21 mouse cellular contexts compared by ENCODE assay signal in the genomic region with DNA sequence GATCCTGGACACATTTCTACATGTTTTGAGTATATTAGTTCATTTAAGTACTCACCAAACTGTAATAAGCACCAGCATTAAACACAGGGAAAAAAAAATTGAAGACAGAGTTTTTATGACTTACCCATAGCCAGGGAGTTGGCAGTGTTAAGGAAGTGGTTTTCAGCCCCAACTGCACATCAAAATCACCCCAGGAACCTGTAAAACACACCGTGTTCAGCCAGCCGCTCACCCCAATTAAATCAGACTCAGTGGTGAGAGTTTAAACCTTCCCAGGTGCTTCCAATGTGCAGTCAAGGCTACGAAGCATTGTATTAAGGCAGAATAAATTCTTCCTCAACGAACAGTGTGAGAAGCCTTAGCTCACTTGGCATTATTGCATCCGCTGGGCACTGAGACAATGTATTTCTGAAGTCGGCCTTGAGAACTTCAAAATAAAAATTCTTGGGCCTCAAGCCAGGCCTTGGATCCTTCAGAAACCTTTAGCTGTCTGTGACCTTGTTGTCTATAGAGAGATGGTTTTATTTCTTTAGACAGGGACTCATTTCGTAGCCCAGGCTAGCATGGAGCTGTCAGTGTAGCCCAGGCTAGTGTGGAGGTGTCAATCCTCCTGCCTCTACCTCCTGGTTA.
DNase-seq lines count a peak whose midpoint lies in the region.
"Had no signal": no experiment of that assay in that cellular context is flagged by ENCODE, and none has a peak within 500 bp of the region (broad histone marks: within the 10 kb centered on the region; RNA-seq: fewer than 3 reads in every experiment).

No protein-coding gene starts in this region.

- peak; percentile 16 for DNase-seq in lung, postnatal 10 days
- no peak for DNase-seq in lung, postnatal 25 days (ENCODE audit: low spot score)
- peak; percentile 64 for DNase-seq in adrenal gland, postnatal 10 days
- peak; percentile 50 for DNase-seq in limb, embryonic 10.5 days (ENCODE audit: low spot score)
- DNase-seq in ovary, postnatal 36 days (ENCODE audit: low spot score): peak; percentile 11
- DNase-seq in spleen, adult 18-20 months: no peak
- no peak for DNase-seq in frontal cortex, adult 2 months (ENCODE audit: extremely low spot score in 1 of 2, low spot score in 1 of 2)
- no peak for DNase-seq in liver
- DNase-seq: cerebellum, adult 11 months; cerebellum, postnatal 10 days; forebrain, postnatal 0 days; gastrocnemius, postnatal 36 days; heart, adult 2 months; kidney, adult 11 months; kidney, postnatal 10 days; right cerebral cortex, postnatal 14 days; thymus, postnatal 14 days had no signal

- H3K27me3 ChIP-seq in limb, embryonic 10.5 days (ENCODE audit: low read depth, poor library complexity, severe bottlenecking): no peaks in the 10 kb centered on the region
- H3K27me3 ChIP-seq: hindbrain, embryonic 13.5 days had no signal

- H3K27ac ChIP-seq in limb, embryonic 10.5 days: peak overlapping the region; percentile 28
- H3K27ac ChIP-seq: heart, adult 2 months; hindbrain, embryonic 13.5 days; layer of hippocampus, adult 2 months; midbrain, embryonic 10.5 days had no signal

- H3K9me3 ChIP-seq in limb, embryonic 10.5 days (replicated peaks): no peaks in the 10 kb centered on the region; the same call in 1 of the 2 replicates
- H3K9me3 ChIP-seq: hindbrain, embryonic 13.5 days; midbrain, embryonic 10.5 days had no signal

- H3K36me3 ChIP-seq in limb, embryonic 10.5 days: no peaks in the 10 kb centered on the region
- H3K36me3 ChIP-seq: hindbrain, embryonic 13.5 days; midbrain, embryonic 10.5 days had no signal

- 59% methylated on average over 7 of the region's 7 CpGs for WGBS in limb, embryonic 10.5 days

- H3K4me1 ChIP-seq in limb, embryonic 10.5 days: peaks cover 38% of the 10 kb centered on the region
- H3K4me1 ChIP-seq: hindbrain, embryonic 13.5 days; midbrain, embryonic 10.5 days had no signal

- H3K4me3 ChIP-seq in limb, embryonic 10.5 days: no peak overlapping the region
- H3K4me3 ChIP-seq: heart, adult 2 months; hindbrain, embryonic 13.5 days; layer of hippocampus, adult 2 months; midbrain, embryonic 10.5 days; myocyte had no signal

Comparison
In these comparisons a context has a peak if more than half of its experiments do, and no peak if none do; other contexts are left out.
1. DNase-seq: peak in lung, postnatal 10 days (single experiment), adrenal gland, postnatal 10 days (single experiment), limb, embryonic 10.5 days (single experiment) and ovary, postnatal 36 days (single experiment); none in lung, postnatal 25 days (single experiment), spleen, adult 18-20 months (0 of 2), frontal cortex, adult 2 months (0 of 2) and liver (single experiment).